Mouse (Mus musculus) liver, embryonic 16.5 days (tissue): ENCODE measurements around the gene Bach2. TPM values are rescaled to one million over a fixed set of nuclear protein-coding genes. Genes with fewer than 3 reads are reported as not detected.

ENCODE experiments used
- ATAC-seq: fragments of 200-750 bp; cut with Nextera tagmentation; 2 replicates; pipeline ENCODE4 v1.8.0; 2017; ENCODE audit warnings: low read depth, mild to moderate bottlenecking, moderate number of reproducible peaks, moderate library complexity
- H3K27ac ChIP-seq: fragments of 300-500 bp; sonication (generic); 2 replicates; pipeline ENCODE4 v1.5.1; 2014; ENCODE audit warnings: mild to moderate bottlenecking, low read length
- H3K27me3 ChIP-seq: fragments of 300-500 bp; sonication (generic); 2 replicates; pipeline ENCODE4 v1.6.1; 2014; ENCODE audit warnings: low read depth, low read length, mixed read lengths; ENCODE audit not compliant: control insufficient read depth, insufficient read depth
- H3K36me3 ChIP-seq: fragments of 300-500 bp; sonication (generic); 2 replicates; pipeline ENCODE4 v1.6.1; 2014; ENCODE audit warnings: mild to moderate bottlenecking; ENCODE audit not compliant: control insufficient read depth, insufficient read depth
- H3K4me1 ChIP-seq: fragments of 300-500 bp; sonication (generic); 2 replicates; pipeline ENCODE4 v1.6.1; 2014; ENCODE audit warnings: low read depth, low read length, mixed read lengths; ENCODE audit not compliant: control insufficient read depth
- H3K4me2 ChIP-seq: fragments of 300-500 bp; sonication (generic); 2 replicates; pipeline ENCODE4 v1.6.1; 2014; ENCODE audit warnings: low read depth, low read length, mixed read lengths
- H3K4me3 ChIP-seq: fragments of 300-500 bp; sonication (generic); 2 replicates; pipeline ENCODE4 v1.5.1; 2014; ENCODE audit warnings: low read depth, mild to moderate bottlenecking, low read length
- H3K9ac ChIP-seq: fragments of 300-500 bp; sonication (generic); 2 replicates; pipeline ENCODE4 v1.6.1; 2014; ENCODE audit warnings: low read depth, low read length
- H3K9me3 ChIP-seq: fragments of 300-500 bp; sonication (generic); replicated peaks from 2 replicates; pipeline ENCODE4 v1.6.1; 2016; ENCODE audit warnings: low read length; ENCODE audit not compliant: control insufficient read depth
- WGBS: fragments of 180-500 bp; shearing (Covaris S2); extraction: QIAGEN DNeasy Blood & Tissue Kit; methylation state at CpG from one replicate; pipeline ENCODE4 v1.1.7; 2014; ENCODE audit not compliant: insufficient replicate concordance; 5-methylcytosine and 5-hydroxymethylcytosine counted together
- polyA plus RNA-seq: library from polyadenylated mRNA; unstranded; fragments of >200 nt; fragmentation: Nextera tagmentation; extraction: Ambion mirVana; gene quantifications from 2 replicates; pipeline ENCODE4 v1.2.1, GENCODE M21; 2015

Bach2 gene
- polyA plus RNA-seq, 1 experiment from 2014 or later = 1.5 TPM

DNA sequence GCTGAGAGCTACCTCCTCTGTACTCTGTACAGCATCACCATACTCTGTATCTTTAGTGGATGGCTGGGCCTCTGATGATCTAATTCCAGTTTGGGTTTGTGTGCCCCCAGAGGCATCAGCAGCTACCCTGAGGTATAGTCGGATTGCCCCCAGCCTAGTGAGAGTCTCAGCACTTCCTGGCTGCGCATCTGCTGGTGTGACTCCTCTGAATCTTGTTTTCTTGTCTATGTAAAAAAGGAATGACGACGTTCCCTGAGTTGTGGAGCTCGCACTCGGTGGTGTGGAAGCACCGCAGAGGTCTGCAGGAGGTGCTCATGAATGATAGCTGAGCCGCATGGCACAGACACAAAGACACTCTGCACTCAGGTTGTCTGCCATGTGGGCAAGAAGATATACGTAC lies 105.7 kb downstream of the Bach2 start:
- no peak overlapping the region for H3K27ac ChIP-seq
- H3K4me1 ChIP-seq = no peaks in the 10 kb centered on the region; the same call in 1 of the 2 replicates
- H3K36me3 ChIP-seq = no peaks in the 10 kb centered on the region
- no peaks in the 10 kb centered on the region for H3K9me3 ChIP-seq
- WGBS = 60% methylated on average over 9 of the region's 9 CpGs
- H3K4me2 ChIP-seq = no peak overlapping the region
- no peak overlapping the region for H3K9ac ChIP-seq
- ATAC-seq = no peak
- no peaks in the 10 kb centered on the region for H3K27me3 ChIP-seq
- no peak overlapping the region for H3K4me3 ChIP-seq

DNA sequence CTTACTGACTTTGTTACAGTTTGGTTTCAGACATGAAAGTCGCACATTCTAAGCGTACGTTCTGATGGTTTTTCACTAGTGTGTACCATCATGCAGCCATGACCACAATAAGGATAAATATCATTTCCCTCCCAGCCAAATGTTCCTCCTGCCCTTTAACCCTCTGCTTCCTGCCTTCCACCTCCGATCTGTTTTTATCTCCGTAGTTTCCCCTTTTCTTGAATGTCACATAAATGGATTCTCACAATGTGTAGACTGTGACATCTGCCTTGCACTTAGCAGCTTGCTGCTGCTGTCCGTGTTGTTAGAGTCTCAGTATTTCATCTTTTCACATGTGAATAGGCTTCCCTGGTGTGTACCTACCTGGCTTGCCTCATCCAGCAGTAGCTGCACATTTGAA lies 108.6 kb downstream of the Bach2 start:
- ATAC-seq = no peak
- Histone ChIP-seq H3K27ac (no peak overlapping the region), H3K27me3 (no peaks in the 10 kb centered on the region), H3K4me3 (no peak overlapping the region), H3K4me1 (no peaks in the 10 kb centered on the region; the same call in 1 of the 2 replicates), H3K36me3 (no peaks in the 10 kb centered on the region), H3K9me3 (no peaks in the 10 kb centered on the region), H3K9ac (no peak overlapping the region), H3K4me2 (no peak overlapping the region)
- WGBS = 13% methylated on average over 6 of the region's 6 CpGs

DNA sequence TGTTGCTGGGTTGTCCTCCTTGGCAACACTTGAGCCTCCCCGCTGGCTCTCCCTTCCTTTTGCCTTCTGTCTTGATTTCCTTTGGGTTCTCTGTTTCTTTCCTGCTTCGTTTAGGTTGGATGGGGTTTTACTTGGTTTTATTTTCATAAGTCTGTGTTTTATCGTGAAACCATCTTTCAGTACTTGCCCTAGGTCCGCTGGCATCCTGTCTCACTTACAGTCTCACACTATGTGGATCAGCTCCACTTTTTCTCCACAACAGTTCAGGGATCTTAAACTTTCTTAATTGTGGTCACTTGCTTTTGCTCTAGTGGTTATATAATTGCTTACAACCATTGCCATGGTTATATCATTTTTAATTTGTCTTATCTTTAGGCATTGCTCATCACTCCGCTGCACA lies 109.1 kb downstream of the Bach2 start:
- H3K9me3 ChIP-seq = no peaks in the 10 kb centered on the region
- H3K4me3 ChIP-seq = no peak overlapping the region
- H3K27ac ChIP-seq = no peak overlapping the region
- 66% methylated on average over 5 of the region's 5 CpGs for WGBS
- no peak for ATAC-seq
- no peaks in the 10 kb centered on the region for H3K27me3 ChIP-seq
- no peaks in the 10 kb centered on the region for H3K36me3 ChIP-seq
- no peak overlapping the region for H3K9ac ChIP-seq
- no peak overlapping the region for H3K4me2 ChIP-seq
- peaks cover 3% of the 10 kb centered on the region; the same call in 1 of the 2 replicates for H3K4me1 ChIP-seq

DNA sequence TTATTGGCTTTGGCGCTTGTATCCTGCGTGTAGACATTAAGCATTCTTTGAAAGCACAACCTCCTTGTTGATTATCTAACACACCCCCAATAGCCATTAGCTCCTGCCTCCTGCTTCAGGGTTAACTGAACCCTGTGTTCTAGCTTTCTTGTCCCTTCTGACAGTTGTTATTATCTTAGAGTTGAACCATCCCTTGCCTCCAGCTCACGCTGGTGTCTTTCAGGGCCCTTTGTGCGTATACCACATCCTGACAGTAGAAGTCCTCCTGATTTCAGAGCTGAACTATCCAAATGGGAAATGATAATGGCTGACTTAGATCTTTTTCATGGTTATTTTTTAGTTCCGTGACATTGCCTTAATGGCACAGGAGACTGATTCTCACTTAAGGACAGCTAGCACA lies 110.8 kb downstream of the Bach2 start:
- no peaks in the 10 kb centered on the region for H3K27me3 ChIP-seq
- no peak overlapping the region for H3K4me2 ChIP-seq
- no peak for ATAC-seq
- peaks cover 3% of the 10 kb centered on the region; the same call in 1 of the 2 replicates for H3K4me1 ChIP-seq
- H3K27ac ChIP-seq = no peak overlapping the region
- no peaks in the 10 kb centered on the region for H3K36me3 ChIP-seq
- WGBS = 61% methylated on average over 5 of the region's 5 CpGs
- H3K9ac ChIP-seq = no peak overlapping the region
- no peak overlapping the region for H3K4me3 ChIP-seq
- H3K9me3 ChIP-seq = no peaks in the 10 kb centered on the region

DNA sequence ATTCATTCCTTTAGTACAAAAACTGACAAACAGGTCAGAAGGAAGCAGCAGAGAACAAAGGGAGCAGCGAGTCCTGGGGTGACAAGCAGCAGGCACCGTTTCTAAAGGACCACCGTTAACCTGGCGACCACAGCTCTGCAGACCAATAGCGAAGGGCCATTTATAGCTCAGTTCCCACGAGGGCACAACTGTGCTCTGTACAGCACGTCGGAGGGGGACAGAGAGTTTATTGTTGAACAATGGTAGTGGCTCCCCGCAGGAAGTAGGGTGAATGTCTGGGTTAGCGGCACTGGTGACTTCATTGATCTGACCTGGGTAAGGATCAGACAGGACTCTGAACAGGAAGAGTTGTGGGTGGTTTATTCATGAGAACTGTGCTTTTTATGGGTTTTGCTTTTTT lies 112.6 kb downstream of the Bach2 start:
- peak; percentile 56; the same call in 1 of the 2 replicates for ATAC-seq

DNA sequence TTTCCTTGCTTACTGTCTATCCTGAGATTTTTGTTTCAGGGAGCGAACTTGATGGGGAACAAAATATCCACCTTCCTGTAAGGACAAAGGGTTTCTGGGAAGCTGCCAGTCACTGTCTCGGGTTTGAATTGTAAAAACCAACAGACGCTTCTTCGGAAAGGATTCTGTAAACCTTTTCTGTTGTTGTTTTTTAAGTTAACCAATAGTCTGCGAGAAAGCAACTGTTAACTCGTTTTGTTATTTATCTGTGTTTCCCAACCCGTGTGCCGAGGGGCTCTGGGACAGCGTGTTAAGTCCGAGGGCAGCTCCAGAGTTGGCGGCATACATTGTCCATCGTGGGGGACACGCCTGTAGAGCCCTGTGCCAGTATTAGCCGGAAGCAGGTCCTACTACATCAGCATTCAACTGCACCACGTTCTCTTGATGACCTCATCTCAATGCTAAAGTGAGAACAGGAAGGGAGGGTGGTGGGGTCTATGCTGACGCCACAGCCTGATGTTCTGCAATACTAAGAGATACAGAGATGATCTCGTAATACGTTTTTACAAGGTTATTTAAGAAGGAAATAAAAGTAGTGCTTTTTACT lies 113.2 kb downstream of the Bach2 start:
- no peak for ATAC-seq
- no peak overlapping the region for H3K4me2 ChIP-seq
- 33% methylated on average over 18 of the region's 18 CpGs for WGBS
- H3K4me3 ChIP-seq = no peak overlapping the region
- H3K9me3 ChIP-seq = no peaks in the 10 kb centered on the region
- no peaks in the 10 kb centered on the region for H3K27me3 ChIP-seq
- H3K36me3 ChIP-seq = no peaks in the 10 kb centered on the region
- no peak overlapping the region for H3K9ac ChIP-seq
- H3K4me1 ChIP-seq = peaks cover 3% of the 10 kb centered on the region; the same call in 1 of the 2 replicates
- H3K27ac ChIP-seq = no peak overlapping the region

More for the DNA sequence above, 112.6 kb downstream of the Bach2 start:
- WGBS = 27% methylated on average over 10 of the region's 10 CpGs
- no peaks in the 10 kb centered on the region for H3K27me3 ChIP-seq
- H3K27ac ChIP-seq = no peak overlapping the region
- H3K9ac ChIP-seq = no peak overlapping the region
- no peaks in the 10 kb centered on the region for H3K36me3 ChIP-seq
- H3K9me3 ChIP-seq = no peaks in the 10 kb centered on the region
- no peak overlapping the region for H3K4me3 ChIP-seq
- peaks cover 3% of the 10 kb centered on the region; the same call in 1 of the 2 replicates for H3K4me1 ChIP-seq
- no peak overlapping the region for H3K4me2 ChIP-seq

DNA sequence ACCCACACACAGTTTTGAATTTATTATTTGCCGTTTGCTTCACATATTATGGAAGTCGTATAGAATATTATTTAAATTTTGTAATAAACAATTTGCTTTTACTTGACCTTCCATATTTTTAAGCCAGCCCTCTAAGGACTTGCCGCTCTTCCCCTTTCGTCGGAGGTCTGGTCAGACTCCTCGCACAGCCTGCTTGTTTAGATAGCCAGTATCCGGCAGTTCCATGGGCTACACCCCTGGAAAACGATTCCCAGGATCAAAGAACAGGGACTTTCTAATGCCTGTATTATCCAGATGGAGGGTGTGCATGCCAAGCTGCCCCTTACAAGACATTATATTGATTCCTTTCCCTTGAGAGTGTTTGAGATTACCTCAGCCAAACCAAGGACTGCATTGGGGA lies 113.8 kb downstream of the Bach2 start:
- 35% methylated on average over 8 of the region's 8 CpGs for WGBS
- no peak for ATAC-seq
- no peak overlapping the region for H3K27ac ChIP-seq

DNA sequence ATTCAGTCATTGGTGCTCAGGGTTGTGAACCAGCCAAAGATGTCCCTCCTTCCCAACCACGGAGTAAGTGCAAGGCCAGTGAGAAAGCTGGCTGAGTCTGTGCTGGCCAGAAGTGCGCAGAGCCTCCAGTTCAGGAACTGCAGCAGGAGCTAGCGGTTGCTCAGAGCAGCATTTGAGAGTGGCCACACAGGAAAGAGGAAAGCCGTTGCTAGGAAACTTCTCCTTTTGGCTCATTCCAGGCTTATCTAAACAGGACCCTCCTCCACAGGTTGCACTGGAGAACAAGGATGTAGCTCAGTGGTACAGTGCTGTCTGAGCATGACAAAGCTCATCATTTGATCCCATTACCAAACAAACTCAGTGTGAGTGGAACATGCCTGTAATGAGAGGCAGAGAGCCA lies 114.2 kb downstream of the Bach2 start:
- H3K27me3 ChIP-seq = no peaks in the 10 kb centered on the region
- H3K4me3 ChIP-seq = no peak overlapping the region
- WGBS = 9% methylated on average over 4 of the region's 4 CpGs
- H3K36me3 ChIP-seq = no peaks in the 10 kb centered on the region
- no peak overlapping the region for H3K9ac ChIP-seq
- ATAC-seq = peak; percentile 21; the same call in 1 of the 2 replicates
- peaks cover 3% of the 10 kb centered on the region; the same call in 1 of the 2 replicates for H3K4me1 ChIP-seq
- no peaks in the 10 kb centered on the region for H3K9me3 ChIP-seq
- no peak overlapping the region for H3K27ac ChIP-seq
- no peak overlapping the region; the same call in 1 of the 2 replicates for H3K4me2 ChIP-seq

More for the DNA sequence above, 113.8 kb downstream of the Bach2 start:
- Histone ChIP-seq H3K4me1 (peaks cover 3% of the 10 kb centered on the region; the same call in 1 of the 2 replicates), H3K9me3 (no peaks in the 10 kb centered on the region), H3K4me3 (no peak overlapping the region), H3K9ac (no peak overlapping the region), H3K4me2 (no peak overlapping the region; the same call in 1 of the 2 replicates), H3K27me3 (no peaks in the 10 kb centered on the region), H3K36me3 (no peaks in the 10 kb centered on the region)

DNA sequence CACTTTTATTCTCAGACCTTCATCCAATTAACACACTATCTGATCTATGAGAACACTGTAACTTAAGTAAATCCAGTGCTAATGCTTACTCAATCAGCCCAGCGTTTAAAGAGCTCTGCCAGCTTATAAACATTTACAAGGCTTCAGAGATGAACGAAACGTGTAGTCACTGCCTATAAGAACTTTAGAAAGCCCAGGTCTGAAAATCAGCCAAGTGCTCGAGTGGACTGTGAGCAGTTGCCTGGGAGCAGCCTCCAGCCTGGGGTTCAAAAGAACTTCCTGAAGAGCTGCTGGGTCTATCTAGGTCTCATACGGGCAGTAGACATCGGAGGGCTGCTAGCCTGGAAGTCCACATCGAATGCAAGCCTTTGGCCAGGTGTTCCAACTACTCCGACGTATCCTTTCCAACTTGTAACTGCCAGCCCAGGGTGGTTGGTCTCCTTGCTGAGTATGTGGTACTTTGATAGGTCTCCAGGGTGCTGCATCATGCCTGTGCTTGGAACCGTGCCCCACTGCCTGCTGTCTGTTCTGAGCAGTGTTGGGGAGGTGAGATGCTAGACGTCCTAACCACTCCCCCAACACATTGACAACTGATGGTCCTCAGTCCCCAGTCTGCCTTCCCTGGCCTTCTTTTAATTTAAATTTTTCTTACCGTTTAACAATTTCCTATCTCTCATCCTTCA lies 117.5 kb downstream of the Bach2 start:
- Histone ChIP-seq H3K4me3 (no peak overlapping the region), H3K9me3 (no peaks in the 10 kb centered on the region), H3K4me1 (peaks cover 3% of the 10 kb centered on the region; the same call in 1 of the 2 replicates), H3K27ac (no peak overlapping the region), H3K4me2 (no peak overlapping the region), H3K27me3 (no peaks in the 10 kb centered on the region), H3K9ac (no peak overlapping the region), H3K36me3 (no peaks in the 10 kb centered on the region)
- no peak for ATAC-seq
- WGBS = 58% methylated on average over 12 of the region's 12 CpGs
